Mouse (Mus musculus) monocyte, adult 2 months (primary cell): ENCODE results near the gene Ttc30a2.

Experiments
- DNase-seq, 2 experiments: peaks; one replicate each; pipeline ENCODE4 v3.0.0; 2022; ENCODE audit warnings: low spot score in 2 of 2, low read depth in 1 of 2

Gene Ttc30a2

DNA sequence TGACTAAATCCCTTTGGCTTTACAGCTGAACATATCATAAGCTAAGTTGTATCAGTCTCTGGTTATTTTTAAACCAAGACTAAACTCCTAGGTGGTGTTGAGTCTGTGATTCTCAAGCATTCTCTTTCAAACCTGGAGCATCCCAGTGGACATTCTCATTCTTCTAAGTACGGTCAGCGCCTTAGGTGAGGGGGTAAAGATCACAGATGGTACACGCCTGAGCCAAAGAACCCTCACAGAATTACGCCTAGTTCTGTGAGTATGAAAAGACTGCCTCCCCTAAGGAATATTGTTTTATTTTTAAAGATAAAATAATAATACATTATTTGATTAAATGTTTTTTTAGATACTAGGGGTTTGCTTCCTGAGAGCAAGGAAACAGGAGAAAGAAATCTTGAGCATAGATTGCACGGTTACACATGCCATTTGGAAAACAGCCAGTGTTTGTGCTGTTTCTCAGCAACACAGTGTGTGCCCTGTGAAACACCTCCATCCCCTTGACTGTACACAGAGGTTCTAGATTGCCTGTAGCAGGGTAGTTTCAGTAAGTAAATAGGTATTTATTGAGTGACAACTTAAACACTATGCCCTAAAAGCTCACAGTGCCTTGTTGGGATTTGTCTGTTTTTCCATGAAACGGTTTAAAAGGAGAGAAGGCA is 48.1 kb downstream of the Ttc30a2 start:
- DNase-seq, result no peak

DNA sequence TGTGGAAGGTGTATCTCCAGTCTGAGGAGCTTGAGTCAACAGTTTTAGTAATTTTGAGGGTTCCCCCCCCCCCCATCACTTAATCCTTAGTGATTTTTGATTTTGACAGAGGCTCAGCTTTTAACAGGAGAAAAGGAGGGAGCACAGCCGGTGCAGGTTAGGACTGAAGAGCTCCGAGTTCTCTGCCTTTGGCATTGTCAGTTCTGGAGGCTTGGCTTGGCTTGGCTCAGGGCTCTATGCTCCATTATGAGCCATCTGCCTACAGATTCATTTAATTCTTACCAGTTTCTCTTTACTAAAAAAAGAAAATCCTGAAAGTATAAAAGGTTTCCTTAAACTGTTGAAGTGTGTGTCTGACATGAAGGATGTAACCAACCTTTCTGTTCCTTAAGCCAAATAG is 48.8 kb downstream of the Ttc30a2 start:
- no peak for DNase-seq

DNA sequence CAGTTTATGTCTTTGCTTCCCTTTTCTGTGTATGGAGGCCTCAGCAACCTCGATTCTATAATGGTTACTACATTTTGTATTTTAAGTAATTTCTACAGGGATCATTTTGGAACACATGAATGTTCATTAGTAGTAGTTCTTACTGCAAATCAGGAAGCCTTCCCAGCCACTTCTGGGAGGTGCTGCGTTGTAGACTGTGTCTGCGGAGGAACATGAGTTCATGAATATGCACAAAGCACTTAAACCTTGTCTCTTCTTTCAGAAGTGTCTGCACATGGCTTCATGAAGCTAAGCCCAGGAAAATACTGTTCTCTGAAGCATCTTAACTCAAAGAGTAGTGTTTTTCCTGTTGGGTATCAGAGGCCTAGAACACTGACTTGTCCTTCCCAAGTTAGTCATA is 50.0 kb downstream of the Ttc30a2 start:
- DNase-seq, result no peak

DNA sequence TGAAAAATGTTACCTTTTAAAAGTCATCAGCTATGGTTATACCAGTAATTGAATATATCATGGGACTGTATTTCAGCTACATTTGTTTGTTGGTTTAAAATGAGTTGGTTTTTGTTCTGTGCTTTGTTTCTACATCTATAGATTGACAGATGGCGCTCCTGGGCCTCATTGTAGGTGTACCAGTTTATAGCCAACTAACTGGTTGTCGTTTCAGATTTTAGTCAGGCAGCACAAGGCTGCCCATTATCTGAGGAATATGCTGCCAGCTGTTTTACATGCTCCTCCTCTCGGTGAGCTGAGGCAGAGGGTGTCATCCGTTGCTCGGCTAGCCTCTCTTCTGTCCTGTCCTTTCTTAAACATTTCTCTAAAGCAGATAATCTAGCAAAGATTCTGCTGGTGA is 51.9 kb downstream of the Ttc30a2 start:
- no peak for DNase-seq
